Mouse (Mus musculus): ENCODE results near the gene Tnfsf14.

Tnfsf14 gene

GRCm38 (mm10) chr17:57201841-57202724 is 8.1 kb upstream of the Tnfsf14 start:
- no peak for DNase-seq

- DNase-seq = no peak
Measured at GRCm38 (mm10) chr17:57198252-57198651, 4.3 kb upstream of the Tnfsf14 start.

- DNase-seq = no peak
Measured at GRCm38 (mm10) chr17:57195326-57196010, 1.5 kb upstream of the Tnfsf14 start.

- DNase-seq = peak; percentile 43
Measured at GRCm38 (mm10) chr17:57194771-57195170, 794 bp upstream of the Tnfsf14 start.

GRCm38 (mm10) chr17:57188510-57189192 is 5.3 kb downstream of the Tnfsf14 start:
- DNase-seq = no peak

DNA sequence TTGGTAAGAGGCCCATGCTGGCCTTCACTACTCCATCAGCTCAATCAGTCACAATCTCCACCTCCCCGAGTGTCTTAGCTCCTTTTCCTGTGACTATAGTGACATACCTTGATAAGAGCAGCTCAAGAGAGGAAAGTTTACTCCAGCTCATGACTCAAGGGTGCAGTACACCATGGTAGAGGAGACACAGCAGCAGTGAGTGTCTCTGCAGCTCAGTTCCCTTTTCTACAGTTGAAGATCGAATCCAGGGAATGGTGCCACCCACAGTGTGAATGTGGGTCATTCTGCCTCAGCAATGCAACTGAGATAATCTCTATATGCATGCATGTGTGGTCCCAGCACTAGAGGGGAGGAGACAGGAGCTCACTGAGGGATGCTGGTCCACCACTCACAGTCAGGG is 8.3 kb downstream of the Tnfsf14 start:
- no peak for DNase-seq

- no peak for DNase-seq
Measured at GRCm38 (mm10) chr17:57182871-57183270, 11.1 kb downstream of the Tnfsf14 start.

DNA sequence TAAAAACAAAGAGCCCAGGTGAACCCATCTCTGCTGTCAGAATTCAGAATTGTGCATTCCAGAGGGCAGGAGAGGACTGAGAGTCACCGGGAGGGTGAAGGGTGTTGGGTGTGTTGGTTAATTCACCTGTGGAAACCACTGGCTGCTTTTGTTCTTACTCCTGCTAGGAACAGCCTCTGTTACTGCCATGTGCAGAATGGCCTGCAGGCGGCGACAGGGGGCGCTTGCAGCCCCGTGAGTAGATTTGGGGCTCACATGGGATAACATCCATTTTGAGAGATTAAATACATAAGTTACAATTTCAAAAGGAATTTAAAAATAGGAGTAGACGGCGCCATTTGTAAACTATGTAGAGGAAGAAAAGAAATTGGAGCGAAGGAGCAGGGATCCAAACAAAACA is 13.6 kb downstream of the Tnfsf14 start:
- peak; percentile 79 for DNase-seq

- DNase-seq = no peak
Measured at GRCm38 (mm10) chr17:57173351-57173750, 20.6 kb downstream of the Tnfsf14 start.

- no peak for DNase-seq
Measured at GRCm38 (mm10) chr17:57172378-57172777, 21.6 kb downstream of the Tnfsf14 start.

DNA sequence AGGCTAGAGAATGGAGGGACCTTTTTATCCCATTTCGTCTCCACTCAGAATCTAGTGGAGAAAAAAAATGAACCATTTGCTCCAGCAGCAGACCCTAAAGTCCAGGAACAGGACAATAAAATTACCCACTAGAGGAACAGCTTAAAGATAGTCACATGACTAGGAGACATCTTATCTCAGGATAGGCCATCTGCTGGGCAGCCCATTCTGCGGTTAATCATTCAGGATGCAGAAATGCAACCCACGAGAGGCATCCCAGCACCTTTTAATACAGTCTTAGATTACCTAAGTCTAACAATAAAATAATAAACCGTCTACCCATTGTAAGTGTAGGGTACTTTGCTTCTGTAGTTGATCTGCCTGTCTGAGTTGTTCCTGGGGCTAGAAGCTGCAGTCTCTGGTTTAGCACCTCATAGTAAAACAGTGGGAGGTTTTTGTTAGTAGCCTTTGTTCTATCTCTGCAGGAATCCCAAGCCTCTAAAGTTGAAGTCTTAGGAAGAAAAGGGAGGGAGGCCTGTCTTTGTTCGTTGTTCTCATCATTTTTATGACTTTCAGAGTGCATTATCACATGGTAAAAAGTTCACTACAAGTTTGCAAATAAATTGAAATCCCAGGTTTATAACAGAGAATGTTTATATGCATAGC is 23.2 kb downstream of the Tnfsf14 start:
- DNase-seq = no peak

- peak; percentile 84 for DNase-seq
Measured at GRCm38 (mm10) chr17:57166800-57167791, 26.9 kb downstream of the Tnfsf14 start.

- no peak for DNase-seq
Measured at GRCm38 (mm10) chr17:57153787-57154186, 40.2 kb downstream of the Tnfsf14 start.

DNA sequence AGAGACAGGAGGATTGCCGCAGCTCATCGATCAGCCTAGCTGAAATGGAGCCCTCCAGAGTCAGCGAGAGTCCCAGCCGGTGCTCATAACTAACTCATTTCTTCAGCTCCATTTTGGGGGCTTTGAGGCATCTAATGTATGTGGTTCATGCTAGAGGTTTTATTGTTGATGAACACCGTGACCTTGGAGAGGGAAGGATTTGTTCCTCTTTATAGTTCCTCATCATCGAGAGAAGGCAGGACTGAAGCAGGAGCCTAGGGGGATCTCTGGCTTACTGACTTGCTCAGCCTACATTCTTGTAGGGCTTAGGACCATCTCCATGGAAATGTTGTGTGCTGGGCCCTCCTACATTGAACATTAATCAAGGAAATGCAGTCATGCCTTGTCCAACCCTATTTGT is 41.0 kb downstream of the Tnfsf14 start:
- no peak for DNase-seq

GRCm38 (mm10) chr17:57148994-57149803 is 44.8 kb downstream of the Tnfsf14 start, which contains the start of gene Cd70:
TSS of gene Cd70 (minus strand) at chr17:57149777.
- no peak for DNase-seq

GRCm38 (mm10) chr17:57148343-57148742 is 45.6 kb downstream of the Tnfsf14 start:
- DNase-seq = no peak

- DNase-seq = no peak
Measured at GRCm38 (mm10) chr17:57145115-57145514, 48.9 kb downstream of the Tnfsf14 start.

GRCm38 (mm10) chr17:57143704-57144103 is 50.3 kb downstream of the Tnfsf14 start:
- no peak for DNase-seq

- no peak for DNase-seq
Measured at GRCm38 (mm10) chr17:57139708-57140107, 54.3 kb downstream of the Tnfsf14 start.

All from thymus, postnatal 25 days (tissue).